Mouse (Mus musculus) ovary, postnatal 36 days (tissue): ENCODE data around the gene Klhl2.

Experiments
- DNase-seq: peaks from one replicate; pipeline ENCODE4 v3.0.0; 2022; ENCODE audit warnings: low spot score, mixed read lengths

The Klhl2 gene

DNA sequence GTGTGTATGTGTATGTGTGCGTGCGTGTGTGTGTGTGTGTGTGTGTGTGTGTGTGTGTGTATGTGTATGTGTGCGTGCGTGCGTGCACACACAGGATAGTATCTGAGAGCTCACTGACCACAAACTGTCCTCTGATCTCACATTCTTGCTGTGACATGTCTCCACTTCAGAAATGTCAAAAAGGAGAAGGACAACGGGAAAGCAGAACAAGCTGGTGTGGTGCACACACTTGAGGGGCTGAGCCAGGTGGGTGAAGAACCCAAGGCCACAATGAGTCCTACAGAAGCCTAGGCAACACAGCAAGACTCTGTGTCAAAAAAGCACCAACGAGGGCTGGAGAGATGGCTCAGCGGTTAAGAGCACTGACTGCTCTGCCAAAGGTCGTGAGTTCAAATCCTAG is 81.2 kb downstream of the Klhl2 start:
- no peak for DNase-seq

DNA sequence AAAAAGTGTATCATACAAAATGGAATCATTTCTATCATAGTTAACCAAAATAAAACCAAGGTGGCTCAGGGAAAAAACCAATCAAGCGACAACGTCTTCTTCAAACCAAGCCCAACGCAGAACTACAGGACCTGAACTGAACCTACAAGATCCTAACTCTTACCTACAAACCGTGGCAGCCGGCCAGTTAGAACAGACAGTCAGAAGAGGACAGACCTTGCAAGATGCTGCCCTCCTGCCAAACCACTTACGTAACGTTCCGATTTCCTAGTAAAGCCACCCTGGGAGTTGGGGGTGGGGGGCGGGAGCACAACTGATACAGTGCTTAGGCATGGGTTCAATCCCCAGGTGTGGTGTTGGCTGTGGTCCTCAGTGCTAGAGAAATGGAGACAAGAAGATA is 82.8 kb downstream of the Klhl2 start:
- DNase-seq = peak; percentile 27

DNA sequence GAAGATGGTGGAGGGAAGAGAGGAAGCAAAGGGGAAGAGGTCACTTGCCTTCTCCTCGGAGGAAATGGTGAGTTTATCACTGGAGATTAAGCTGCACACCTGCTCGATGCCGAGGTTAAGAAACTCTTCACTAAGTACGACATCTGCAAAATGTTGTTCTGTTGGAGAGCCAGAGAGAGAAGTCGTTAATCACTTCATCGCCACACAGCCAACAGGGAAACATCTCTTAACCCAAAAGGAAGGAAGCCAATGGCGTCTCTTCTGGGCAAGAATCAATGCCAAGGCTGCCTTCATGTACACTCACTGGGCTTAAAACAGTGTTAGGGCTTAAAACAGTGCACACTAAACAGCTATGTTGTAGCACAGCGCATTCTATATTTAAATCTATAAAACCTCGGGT is 85.7 kb downstream of the Klhl2 start:
- DNase-seq = no peak

DNA sequence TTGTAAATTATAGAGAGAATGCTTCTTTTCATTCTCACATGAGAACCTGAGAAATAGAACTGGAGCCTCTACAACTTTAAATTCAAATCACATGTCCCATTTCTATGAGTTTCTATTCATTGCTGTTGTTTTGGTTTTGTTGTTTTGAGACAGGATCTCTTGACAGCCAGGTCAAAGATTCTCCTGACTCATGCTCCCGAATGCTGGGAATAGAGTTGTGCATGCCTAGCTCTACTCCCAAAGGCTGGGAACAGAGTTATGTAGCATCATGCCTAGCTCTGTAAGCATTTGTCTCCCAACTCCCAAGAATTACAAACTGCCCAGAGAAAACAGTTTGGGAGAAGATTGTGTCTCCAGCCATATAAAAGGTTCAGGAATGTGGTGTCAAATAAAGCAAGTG is 87.1 kb downstream of the Klhl2 start:
- no peak for DNase-seq

- peak; percentile 39 for DNase-seq
These were observed 88.4 kb downstream of the Klhl2 start for GRCm38 (mm10) chr8:64761430-64761829.

GRCm38 (mm10) chr8:64757956-64758355 is 91.9 kb downstream of the Klhl2 start:
- no peak for DNase-seq

- DNase-seq = no peak
These were observed 103.4 kb downstream of the Klhl2 start for GRCm38 (mm10) chr8:64746215-64747058.

GRCm38 (mm10) chr8:64740547-64741211 is 109.1 kb downstream of the Klhl2 start:
- DNase-seq = no peak

DNA sequence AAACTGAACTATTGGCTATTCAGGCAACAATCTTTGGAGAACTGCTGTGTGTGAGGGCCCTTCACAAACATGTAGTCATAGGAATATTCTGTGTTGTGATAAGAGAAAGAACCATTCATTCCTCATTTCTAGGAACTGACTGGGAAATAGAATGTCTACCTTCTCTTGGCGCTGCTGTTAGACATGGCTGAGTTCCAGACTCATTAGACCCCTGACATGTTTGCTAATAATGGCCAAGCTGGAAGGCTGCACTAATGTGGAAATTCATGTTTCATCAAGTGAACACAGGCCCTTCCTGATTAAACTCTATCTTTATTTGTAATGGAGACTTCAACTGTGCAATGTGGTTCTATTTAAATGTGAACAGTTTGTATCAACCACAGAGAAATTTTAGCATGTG is 110.9 kb downstream of the Klhl2 start:
- DNase-seq = no peak

DNA sequence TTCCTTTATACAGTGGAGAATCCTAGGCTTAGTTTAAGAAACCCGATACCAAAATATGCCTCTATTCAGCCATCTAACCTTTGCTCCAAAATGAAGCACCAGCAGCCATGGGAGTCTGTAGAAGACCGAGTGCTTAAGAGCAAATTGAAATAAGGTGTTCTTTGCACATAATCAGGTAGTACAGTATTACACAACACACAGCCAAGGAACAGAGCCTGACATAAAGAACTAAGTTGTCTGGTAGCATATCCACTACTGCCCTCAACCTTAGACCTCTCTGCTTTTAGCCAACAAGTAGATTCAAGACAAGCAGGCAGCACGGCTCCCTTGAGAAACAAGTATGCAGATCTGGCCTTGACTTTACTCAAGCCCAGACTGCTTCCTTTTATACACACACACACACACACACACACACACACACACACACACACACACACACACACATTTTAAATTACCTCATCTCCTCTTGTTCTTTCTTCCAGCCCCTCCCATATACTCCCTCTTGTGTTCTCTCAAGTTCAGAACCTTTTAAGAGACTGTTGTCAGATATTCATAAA is 113.0 kb downstream of the Klhl2 start:
- no peak for DNase-seq

- no peak for DNase-seq
These were observed 114.7 kb downstream of the Klhl2 start for GRCm38 (mm10) chr8:64735161-64735560.

DNA sequence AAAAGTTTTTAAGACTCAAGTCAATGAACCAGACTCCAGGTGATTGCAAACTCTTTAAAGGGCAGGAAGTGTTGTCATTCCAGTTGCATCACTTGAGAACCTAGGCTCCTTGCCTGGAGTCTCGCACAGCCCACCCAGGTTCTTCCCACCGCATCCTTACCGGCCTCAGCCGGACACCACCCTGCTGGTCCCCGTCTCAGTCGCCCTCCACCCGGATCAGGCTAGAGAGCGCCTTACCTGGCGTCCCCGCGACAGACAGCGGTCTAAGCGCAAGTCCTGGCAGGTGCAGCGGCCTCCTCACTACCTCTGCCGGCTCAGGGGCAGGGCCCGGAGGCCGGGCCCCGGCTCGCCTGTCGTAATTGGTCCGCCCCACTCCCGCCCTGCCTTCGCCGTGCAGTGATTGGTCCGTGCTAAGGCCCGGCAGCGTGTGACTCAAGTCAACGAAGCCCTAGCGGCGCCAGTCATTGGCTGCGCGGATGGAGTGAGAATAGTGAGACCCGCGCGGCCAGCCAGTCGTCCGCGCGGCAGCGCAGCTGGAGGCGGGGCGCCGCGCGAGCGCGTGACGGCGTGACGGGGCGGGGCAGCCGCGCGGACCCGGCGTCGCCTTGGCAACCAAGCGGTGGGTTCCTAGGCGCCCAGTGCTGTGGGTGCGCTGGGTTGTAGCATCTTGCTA is 116.4 kb downstream of the Klhl2 start, which contains the start of gene Msmo1:
TSS of gene Msmo1 (minus strand) at position 522 of the 673 bp plus-strand sequence.
- DNase-seq = peak; percentile 95

DNA sequence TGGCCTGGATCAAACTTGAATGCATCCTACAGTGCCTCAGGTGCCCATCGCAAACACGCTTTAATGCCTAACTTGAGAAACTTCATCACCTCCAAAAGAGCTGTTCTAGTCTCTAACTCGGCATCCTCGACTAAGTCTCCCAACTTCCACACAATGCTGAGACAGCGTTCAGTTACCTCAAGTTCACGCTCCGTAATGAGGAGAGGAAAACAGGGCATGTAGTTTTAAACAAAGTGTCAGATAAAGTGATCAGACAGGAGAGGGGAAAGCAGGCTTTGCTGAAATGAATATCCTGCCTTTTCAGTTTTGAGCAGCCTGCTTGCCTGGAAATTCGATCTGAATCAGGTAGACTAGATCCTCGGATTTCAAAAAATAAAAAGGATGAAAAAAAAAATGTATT is 117.2 kb downstream of the Klhl2 start:
- DNase-seq = no peak

- no peak for DNase-seq
These were observed 121.7 kb downstream of the Klhl2 start for GRCm38 (mm10) chr8:64728156-64728555.

DNA sequence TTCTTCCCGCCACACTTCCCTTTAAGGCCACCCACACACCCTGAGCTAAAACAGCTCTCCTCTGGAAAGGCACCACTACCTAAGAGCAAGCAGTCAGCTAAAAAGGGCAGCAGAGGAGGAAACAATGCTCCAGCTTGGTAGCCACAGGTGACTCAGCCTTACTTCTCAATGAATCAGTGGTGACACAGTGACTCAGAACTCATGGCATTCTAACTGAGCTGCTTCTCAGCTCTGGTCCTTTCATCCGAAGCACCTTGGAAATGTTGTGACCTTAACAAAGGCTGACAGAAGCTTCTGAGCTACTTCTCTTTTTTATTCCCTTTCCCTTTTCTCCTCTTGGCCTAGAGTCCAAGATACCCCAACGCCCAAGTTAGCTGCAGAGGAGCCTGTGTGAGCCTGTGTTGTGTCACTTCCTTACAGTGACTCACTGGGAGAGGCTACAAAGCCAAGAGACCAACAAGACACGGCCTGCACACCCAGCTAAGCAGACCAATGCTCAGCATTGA is 123.6 kb downstream of the Klhl2 start:
- DNase-seq = no peak

DNA sequence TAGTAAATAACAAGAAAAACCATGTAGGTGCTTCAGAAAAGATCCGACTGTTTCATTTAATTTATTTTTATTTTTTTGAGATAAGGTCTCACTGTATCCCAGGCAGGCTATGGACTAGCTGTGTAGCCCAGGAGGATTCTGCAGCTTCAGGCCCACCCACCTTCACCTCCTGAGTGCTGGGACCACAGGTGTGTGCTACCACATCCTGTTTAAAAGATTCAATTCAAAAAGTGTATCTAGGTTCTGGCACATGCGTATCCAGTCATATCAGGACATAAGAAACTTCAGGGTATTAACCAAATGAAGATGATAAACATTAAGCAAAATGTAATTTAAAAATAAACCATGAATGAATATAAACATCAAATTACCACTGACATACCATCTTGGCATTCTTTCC is 126.6 kb downstream of the Klhl2 start:
- DNase-seq = no peak

DNA sequence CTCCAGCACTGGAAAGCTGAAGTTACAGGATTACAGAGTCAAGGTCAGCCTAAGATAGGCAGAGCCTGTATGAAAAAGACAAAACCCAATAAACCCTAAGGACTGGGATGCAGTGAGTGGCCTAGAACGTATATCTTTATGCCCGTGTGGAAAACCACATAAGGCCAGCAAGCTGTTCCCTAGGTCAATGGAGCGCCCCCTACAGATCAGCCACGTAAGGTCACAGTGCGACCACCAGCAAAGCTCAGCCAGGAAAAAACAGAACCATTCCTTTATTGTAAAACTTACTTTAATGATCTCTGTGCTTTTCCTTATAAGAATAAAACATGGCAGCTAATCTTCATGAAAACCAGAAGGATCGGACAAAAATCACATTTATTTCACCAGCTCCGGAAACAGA is 131.9 kb downstream of the Klhl2 start:
- DNase-seq = no peak

GRCm38 (mm10) chr8:64712499-64712898 is 137.3 kb downstream of the Klhl2 start:
- no peak for DNase-seq

- DNase-seq = no peak
These were observed 138.3 kb downstream of the Klhl2 start for GRCm38 (mm10) chr8:64711544-64711943.

DNA sequence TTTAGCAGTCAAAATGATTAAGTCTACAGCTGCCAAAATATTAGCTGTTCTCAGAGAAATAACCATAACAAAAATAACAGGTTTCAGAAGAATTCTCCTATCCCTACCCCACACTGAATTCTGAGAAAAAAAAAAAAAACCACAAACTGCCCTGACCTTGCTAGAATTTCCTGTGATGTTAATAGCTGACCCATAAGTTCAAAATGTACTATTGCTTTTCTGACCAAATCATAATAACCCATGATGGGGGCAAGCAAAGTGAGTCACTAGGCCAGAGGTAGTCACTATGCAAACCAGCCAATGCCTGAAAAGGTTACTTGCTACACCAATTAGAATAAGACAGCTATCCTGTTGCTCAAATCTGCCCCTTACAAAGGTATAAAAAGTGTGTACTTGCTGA is 142.3 kb downstream of the Klhl2 start:
- no peak for DNase-seq

DNA sequence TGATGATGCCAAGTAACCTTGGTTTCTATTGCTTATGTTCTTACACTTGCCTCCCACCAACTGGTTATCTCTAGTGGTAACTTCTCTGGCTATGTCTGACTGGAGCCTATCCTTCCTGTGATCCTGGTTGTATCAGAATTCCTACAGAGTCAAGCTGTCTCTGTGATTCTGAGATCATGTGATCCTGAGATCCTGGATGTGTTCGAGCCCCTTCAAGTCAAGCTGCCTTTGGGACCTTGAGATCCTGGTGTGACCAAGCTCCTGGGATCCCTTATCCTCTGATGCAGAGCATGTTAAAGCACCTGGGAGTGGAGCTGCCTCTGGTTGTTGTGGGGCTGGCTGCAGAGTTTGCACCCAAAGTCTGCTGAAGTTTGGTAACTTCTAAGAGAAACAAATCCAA is 146.6 kb downstream of the Klhl2 start:
- no peak for DNase-seq

DNA sequence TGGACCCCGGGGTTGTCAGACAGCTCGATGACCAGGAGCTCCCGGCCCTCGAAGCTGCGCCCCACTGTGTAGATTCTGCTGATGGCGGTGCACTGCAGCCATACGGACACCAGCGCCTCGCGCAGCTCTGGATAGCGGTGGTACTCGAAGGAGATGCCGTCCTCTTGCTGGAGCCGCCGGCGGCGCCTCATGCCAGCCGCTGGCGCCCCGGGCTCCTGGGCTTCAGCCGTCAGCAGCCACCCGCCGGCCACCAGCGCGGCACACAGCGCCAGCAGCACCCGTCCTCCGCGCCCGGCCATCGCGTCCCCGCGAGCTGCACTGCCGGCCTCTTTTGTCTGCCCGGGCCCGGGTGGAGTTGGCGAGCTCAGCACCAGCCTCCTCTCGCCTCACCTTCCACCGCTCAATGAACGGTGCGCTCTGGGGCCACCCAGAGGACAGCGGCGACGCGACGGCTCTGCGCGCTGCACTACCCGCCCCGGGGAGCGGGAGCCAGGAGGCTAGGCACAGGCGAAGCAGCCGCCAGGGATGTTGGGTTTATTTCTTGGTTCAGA is 157.1 kb downstream of the Klhl2 start, which contains the start of gene Cpe:
TSS of gene Cpe (minus strand) at position 404 of the 551 bp plus-strand sequence.
- peak; percentile 89 for DNase-seq
